Mouse (Mus musculus): ENCODE data around the gene Fam189a1. TPM values are rescaled to one million over a fixed set of nuclear protein-coding genes. Genes with fewer than 3 reads are reported as not detected.

Fam189a1 gene
- total RNA-seq, 2 experiments from 2014 or later = not detected

DNA sequence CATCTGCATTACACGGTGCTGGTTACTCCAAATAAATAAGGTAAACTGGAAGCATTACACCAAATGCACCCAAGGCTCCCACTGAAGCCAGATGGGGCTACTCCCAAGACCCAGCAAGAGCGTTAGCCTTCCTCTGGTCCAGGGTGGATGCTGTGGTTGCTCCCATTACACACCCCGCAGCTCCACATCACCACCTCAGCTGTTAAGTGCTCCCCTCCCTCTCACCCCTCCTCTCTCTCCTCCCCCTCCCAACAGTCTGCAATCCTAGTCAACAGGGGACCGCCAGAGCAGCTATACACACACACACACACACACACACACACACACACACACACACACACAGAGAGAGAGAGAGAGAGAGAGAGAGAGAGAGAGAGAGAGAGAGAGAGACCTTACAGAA, 109.7 kb downstream of the Fam189a1 start:
- ATAC-seq (replicated peaks; ENCODE audit: poor library complexity) = no peak

DNA sequence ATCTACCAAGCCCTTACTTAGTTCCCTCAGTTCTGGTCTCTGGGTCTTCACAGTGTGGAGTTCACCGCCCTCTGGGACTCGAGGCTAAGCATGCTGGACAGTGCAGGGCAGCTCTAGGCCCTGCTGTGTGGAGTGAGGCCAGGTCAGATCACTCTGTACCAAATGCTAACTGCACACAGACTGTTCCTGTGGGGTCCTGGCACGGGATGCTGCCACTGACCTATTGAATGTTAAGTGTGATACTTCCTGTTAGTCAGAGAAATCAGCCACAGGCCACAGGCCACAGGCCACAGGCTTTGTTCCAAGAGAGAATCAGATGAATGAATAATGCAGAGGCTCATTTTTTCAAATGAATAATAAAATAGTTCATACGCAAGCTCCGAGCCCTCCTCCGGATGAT, 112.1 kb downstream of the Fam189a1 start:
- ATAC-seq (replicated peaks; ENCODE audit: poor library complexity) = peak; percentile 90

DNA sequence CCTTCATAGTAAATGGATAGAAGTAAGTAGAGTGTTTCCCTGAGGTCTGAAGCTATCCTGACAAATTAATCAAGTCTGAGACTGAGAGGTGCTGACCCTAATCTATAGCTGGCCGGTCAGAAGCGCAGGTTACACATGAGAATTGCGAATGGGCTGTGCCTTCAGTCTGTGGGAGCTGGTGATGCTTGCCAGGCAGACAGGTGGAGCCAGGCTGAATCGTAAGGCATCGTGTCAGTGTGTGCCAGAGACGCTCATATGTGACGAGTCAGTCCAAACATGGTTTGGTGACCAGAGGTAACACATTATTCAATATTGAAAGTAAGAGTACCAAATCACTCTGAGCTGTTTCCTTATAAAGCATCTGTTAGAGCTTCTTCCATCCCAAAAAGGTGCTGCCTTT, 115.3 kb downstream of the Fam189a1 start:
- ATAC-seq (replicated peaks; ENCODE audit: poor library complexity) = no peak

DNA sequence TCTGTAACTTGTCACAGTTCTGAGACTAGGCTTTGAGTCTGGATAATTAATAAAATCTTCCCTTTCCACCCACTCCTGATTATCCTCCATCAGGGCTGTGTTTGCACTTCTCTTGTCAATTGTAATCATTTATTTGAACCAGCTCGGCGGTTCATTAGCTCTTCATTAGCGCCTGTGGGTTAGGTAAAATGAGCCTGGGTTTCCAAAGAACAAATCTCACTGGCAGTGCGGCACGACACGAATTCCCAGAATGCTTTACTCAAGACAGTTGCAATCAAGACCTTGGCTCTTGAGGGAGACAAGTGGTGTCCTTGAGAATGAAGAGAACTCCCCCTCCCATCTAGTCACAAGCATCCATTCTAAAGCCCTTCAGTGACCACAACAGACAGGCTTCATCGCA, 124.6 kb downstream of the Fam189a1 start:
- no peak for ATAC-seq (replicated peaks; ENCODE audit: poor library complexity)

DNA sequence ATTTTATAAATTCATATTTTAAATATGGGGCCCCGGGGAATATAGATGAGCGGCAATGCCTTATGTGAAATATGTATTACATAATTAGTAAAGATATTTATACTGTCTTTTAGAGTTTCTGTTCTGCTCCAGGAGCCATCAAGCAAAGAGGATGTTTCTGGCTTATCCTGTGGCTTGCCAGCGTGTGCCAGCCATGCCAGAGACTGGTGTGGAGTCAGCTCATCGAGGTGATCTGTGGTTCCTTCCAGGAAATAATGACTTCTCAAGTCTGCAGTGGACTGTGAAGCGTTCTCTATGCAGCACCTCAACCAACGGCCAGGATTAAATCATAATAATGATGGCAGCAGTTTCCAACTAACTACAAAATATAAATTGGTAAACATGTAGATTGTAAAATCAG, 125.2 kb downstream of the Fam189a1 start:
- ATAC-seq (replicated peaks; ENCODE audit: poor library complexity) = peak; percentile 55; the same call in 1 of the 2 replicates

DNA sequence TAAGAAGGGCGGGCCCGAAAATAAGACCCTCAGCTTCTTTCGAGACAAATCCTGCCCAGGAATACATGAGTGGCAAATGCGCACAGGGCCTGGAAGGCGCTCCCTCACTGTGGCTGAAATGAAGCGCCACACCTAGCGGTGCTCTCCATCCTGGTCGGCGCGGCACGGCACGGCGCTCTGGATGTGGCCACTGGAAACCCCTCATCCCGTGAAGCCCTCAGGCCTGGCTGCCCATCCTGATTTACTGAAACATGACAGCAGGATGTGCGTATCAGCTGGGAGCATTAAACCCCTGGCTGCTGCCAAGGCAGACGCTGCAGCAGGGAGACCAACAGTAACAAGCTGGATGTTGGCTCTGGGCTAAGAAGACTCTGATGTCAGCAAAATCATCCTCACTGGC, 126.4 kb downstream of the Fam189a1 start:
- no peak for ATAC-seq (replicated peaks; ENCODE audit: poor library complexity)

DNA sequence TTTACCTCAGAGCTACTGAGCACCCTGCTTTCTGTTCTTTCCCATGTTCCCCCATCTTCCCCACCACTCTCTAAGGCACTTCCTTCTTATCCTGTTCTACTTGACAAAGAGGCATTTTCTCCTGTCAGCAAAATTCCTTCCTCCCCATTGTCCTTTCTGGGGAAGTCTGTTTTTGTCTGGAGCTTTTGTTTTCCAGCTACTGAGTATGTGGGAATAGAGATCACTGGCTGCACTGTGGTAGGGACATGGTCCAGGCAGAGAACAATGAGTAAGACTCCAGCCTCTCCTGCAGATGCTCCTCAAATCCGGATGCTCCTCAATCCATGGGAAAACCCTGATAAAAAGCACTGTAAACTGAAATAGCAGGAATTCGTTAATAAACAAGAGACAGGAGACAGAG, 135.1 kb downstream of the Fam189a1 start:
- no peak for ATAC-seq (replicated peaks; ENCODE audit: poor library complexity)

DNA sequence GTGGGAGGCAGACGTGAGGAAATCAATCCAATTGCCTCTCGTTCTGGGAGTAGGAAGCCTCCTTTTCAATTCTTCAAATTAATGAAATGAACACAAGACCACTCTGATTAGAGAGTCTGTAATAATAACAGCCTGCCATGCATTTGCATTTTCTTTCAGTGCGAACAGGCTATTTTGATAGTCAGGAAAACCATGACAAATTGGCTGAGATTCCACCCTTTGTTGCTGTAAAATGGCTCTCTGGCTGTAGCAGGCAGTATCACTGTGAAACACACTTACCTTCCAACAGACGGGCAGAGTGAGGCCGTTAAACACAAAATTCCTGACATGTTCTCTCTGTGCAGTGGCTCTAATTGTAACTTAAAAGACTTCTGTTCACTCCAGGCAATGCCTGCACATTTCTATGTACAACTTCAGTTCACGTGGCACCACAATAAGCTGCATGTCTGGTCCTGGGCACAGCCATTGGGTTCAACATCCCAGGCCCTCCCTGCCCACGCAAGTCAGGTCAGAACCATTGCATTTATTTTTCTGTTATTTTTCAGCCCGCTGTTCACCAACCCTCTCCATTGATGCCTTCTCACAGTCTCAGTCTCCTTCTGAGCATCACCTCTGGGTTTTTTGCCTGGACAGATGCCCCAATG, 138.2 kb downstream of the Fam189a1 start:
- no peak for ATAC-seq (replicated peaks; ENCODE audit: poor library complexity)

DNA sequence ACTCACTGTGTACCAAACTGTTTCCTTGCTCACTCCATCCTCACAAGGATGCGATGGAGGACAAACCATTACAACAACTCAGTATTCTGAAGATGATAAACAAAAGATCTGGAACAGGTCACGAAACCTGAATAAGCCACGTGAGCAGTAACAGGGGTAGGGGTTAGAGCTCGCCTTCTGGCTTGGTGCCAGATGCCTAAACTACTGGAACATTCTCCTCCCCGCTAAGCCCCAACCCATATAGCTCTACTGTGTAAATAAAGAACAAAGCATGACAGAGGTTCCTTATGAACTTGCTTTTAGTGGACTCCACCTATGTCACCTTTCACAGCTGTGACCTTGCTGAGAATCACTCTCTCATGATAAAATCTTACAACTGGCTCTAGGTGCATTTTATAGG, 139.0 kb downstream of the Fam189a1 start:
- no peak for ATAC-seq (replicated peaks; ENCODE audit: poor library complexity)

DNA sequence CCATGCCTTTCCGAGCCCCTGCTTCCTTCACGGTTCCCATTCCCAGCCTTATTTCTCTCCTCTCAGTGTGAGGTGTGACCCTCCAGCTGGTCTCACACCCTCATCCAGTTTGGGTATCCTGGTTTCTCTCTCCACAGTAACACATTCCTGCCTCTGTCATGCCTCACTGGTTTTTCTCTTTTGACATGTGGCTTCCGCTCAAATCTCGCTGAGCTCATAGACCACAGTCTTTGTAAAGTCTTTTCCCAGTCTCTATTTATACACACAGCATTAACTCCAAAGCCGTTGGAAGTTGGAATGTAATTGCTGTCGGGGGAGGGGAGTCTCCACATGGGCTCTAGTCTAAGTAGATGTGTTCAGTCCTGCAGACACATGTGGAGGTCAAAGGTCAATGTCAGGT, 145.2 kb downstream of the Fam189a1 start:
- peak; percentile 71 for ATAC-seq (replicated peaks; ENCODE audit: poor library complexity)

DNA sequence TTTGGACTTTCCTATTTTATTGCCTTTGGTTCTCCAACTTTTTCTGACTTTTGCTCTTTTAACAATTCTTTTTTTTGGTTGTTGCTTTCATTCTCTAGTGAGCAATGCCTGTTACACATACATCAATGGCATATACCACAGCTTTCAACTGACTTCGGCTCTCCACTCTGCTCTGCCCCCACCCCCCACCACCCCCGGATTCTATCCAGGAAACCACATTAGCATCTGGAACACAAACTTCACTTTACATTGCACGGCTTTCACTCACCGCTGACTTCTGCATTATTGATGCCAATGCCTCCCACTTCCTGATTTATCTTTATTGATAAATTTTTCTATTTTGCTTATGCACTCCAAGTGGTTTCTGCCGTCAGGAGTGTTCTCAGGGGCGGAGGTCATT, 146.1 kb downstream of the Fam189a1 start:
- peak; percentile 93 for ATAC-seq (replicated peaks; ENCODE audit: poor library complexity)

DNA sequence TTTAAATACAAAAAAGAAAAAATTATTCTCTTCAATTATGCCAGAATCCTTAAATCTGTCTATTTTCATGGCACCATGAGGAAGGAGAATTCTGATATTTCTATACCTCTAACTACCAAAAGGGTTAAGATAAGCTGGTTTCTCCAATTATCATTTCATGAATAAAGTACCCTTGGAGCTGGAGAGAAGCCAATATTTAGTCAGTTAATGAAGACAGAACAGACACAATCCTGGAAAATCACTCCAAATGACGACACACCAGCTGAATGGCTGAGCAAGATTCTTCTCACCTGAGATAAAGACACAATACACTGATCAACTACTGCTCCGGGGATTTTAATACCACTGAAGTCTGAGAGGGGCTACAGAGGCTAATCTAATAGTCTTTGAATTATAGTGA, 150.6 kb downstream of the Fam189a1 start:
- no peak for ATAC-seq (replicated peaks; ENCODE audit: poor library complexity)

DNA sequence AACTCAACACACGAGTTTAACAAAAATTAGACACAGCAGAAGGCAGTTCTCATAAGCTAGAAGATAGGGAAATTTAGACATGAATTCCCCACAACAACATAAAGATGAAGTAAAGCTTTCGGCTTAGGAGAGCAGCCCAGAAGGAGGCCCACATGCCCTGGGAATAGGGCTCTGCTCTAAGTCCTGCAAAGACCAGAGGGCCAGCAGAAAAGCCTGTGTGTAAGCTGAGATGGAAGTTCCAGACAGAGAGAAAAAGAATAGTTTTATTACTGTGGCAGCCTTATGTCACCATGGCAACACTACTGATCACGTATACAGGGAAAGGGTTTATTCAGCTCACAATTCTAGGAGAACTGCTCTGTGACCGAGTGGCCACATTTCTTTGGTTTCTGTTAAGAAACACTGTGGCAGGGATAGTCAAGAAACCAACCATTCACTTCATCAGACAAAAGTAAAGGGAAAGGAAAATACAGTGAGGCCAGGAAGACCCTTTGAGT, 156.6 kb downstream of the Fam189a1 start:
- no peak for ATAC-seq (replicated peaks; ENCODE audit: poor library complexity)

DNA sequence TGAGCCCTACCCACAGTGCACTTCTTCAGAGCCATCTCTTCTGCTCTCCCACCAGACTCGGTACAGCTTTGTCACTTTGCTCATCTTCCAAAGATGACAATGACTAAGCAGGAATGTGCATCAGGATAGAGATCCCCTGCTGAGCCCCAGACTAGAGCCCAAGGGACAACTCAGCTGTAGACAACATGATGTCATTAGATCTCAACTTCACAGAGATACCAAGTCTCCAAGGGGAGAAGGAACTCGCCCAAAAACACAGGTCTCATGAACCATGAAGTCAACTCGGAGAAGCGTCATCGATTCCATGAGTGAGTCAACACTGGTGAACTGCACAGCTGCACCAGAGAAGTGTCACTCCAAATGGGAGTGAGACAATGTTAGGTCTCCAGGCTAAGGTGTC, 158.6 kb downstream of the Fam189a1 start:
- ATAC-seq (replicated peaks; ENCODE audit: poor library complexity) = no peak

DNA sequence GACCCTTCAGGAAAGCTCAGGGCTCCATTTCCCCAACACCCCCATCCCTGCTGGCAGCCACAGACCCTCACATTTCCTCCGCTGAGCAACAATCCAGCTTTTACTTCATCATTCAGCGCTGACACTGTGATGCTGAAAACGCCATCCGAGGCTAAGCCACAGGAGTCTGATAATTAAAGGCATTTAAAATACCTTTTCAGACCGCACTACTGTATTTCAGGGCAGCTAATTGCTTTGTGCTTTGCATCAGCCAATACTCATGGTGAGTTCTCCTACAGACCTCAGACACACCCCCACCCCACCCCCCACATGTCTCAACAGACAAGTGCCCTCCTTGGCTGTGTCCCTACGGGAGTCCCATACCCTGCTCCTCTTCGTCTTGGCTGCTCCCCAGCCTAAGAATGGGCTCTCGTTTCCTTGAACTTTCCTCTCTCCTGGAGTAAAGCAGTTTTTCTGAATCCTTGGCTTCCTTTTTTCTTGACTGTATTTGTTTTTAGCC, 160.4 kb downstream of the Fam189a1 start:
- no peak for ATAC-seq (replicated peaks; ENCODE audit: poor library complexity)

DNA sequence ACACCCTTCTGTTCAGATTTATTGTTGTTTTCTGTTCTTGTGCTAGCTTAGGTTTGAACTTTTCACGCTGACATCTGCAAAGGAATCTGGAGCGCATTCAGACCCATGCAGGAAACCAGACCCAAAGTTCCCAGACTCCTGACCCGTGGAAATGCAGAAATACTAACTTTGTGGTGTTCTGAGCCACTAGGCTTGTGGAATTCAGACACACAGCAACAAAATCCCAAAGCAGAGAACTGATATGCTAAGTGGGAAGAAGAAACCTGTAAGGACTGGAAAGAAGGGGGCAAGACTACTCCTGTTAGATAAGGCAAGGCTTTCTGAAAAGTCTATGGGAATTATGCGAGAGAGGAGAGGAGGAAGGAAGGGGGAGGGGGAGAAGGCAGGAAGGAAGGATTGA, 167.0 kb downstream of the Fam189a1 start:
- ATAC-seq (replicated peaks; ENCODE audit: poor library complexity) = no peak

DNA sequence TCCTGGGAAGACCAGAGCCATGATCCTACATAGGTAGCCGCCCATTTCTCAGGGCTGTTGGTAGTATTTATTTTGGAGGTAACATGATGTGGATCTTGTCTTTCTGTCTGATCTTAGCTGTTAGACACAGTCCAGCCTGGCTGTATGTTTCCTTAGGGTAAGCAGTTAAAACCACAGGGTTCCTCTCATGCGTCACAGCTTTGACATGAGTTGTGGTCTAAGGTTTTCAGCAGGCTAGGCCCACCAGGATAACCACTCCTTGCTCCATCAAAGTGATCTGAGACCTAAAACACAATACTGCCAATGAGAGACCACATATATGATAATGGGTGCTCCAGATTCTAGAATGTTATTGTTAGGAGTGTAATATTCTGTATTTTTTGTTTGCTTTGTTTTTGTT, 168.4 kb downstream of the Fam189a1 start:
- ATAC-seq (replicated peaks; ENCODE audit: poor library complexity) = peak; percentile 68

DNA sequence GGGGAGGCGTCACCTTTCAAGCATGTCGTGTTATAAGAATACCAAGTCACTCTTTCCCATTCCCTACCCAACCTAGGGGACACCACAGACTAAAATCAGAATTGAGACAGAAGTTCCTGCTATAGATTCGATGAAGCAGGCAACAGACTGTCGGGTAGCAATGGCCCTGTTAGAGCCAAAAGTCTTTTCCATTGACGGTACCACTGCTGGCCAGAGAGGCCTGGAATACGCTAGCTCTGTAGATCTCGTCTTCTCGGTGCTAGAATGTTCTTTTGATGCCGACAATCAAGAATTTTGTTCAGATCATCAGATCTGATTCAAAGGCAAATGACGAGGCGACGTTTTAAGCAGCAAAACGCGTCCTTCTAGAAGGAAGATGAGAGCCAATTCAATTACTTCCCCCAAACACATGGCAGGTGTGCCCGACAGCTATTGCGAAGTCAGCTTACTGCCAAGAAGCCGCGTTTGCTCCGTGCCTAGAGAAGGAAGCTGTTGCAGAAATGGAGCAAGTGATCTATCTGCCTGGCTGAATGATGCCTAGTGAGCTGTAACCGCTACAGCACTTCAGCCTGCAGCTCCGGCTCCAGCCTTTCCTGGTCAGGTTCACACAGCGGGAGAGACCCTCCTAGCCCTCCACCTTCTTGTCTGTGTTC, 171.8 kb downstream of the Fam189a1 start:
- ATAC-seq (replicated peaks; ENCODE audit: poor library complexity) = peak; percentile 88

DNA sequence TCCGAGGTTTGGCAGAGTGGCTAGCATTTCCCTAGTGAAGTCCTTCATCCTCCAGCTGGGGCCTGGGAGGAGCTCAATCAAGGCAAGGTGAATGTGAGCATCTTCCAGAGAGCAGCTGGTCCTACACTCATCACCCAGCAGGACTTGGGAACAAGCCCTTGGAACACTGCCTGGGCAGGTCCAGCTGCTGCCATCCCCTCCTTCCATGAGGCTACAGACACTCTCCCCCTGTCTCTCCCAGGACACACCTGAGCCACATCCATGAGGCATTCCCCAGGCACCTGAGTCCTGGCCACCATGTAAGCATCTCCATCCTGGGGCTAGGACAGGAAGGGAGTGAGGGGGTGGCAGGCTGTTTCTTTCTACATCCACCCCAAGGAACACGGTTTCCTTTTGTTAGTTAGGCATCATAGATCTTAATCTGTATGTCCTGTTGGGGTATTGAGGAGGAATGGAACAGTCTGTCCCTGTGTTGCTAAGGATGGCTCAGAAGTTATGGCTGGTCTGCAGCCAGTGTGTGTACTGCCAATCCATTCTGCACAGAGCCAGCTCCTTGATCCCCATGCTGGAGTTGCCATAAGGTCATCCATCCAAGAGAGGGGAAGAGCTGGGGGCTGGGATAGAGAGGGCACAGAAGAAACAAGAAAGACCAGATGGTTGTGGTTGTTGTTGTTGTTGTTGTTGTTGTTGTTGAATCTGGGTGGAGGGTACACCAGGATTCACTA, 174.7 kb downstream of the Fam189a1 start:
- ATAC-seq (replicated peaks; ENCODE audit: poor library complexity) = no peak

DNA sequence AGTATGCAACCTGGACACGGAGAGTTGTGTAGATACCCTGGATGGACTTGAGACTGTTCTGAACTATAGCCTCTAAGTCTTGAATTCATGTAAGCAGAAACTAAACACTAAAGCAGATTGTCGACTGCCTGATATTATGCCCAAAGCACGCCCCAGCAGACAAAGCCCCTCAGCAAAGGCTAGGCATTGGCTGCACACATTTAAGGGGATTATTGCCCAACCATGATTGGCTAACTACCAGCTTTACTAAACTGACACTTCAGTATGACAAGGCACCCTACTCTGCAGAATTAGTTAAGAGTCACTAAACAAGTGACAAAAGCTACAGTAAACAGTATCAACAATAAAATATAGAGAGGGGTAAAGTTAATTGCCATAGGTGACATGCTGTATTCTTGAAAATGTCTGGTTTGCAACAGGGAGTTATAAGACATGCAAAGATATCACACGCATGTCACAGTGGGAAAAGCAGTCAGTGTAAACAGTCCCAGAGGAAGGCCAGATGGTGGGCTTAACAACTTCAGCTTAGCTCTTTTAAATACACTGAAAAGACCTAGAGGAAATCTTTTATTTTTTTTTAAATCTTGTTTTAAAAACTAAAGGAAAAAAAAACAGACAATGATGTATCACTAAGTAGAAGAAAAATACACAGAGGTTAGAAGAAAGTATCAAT, 182.6 kb downstream of the Fam189a1 start:
- no peak for ATAC-seq (replicated peaks; ENCODE audit: poor library complexity)

DNA sequence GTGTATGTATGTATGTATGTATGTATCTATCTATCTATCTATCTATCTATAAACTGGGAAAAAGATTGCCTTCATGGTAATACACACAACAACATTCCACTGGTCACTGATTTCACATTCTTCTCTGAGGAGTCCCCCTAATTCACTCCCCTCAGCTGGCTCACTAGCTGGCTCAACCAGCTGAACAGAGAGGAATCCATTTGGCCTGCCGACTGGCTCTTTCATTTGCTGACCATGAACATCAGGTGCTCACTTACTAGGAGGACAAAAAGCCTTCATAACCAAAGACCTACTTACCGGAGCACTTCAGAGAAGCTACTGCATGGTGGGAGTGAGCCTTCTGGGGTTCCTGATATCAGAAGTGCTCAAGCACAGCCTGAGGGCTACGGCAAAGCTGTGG, 194.2 kb downstream of the Fam189a1 start:
- no peak for ATAC-seq (replicated peaks; ENCODE audit: poor library complexity)

All from megakaryocyte progenitor cell, adult 5-6 weeks (primary cell).